Mouse (Mus musculus): ENCODE measurements at regions not wholly inside any gene's neighbourhood (a gene's known extent, or its start where the extent isn't known, plus 50 kb on each side); places are given as distances from the start of the nearest gene placed in this dataset.

DNA sequence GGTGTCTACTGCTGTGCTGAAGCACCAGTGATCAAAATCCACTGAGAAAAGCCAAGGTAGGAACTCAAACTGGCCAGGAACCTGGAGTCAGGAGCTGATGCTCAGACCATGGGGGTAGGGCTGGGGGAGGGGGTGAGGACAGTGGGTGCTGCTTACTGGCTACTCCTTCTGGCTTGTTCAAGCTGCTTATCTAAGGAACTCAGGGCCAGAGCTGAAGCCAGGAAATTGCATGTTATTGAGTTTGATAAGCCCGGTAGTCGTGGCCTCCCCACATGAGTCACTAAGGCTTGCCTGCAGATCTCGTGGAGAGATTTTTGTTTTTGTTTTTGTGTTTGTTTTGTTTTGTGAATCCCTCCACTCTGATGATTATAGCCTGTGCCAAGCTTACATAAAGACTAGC lies 65.9 kb downstream of the Tmem215 start:
- DNase-seq: no peak

DNA sequence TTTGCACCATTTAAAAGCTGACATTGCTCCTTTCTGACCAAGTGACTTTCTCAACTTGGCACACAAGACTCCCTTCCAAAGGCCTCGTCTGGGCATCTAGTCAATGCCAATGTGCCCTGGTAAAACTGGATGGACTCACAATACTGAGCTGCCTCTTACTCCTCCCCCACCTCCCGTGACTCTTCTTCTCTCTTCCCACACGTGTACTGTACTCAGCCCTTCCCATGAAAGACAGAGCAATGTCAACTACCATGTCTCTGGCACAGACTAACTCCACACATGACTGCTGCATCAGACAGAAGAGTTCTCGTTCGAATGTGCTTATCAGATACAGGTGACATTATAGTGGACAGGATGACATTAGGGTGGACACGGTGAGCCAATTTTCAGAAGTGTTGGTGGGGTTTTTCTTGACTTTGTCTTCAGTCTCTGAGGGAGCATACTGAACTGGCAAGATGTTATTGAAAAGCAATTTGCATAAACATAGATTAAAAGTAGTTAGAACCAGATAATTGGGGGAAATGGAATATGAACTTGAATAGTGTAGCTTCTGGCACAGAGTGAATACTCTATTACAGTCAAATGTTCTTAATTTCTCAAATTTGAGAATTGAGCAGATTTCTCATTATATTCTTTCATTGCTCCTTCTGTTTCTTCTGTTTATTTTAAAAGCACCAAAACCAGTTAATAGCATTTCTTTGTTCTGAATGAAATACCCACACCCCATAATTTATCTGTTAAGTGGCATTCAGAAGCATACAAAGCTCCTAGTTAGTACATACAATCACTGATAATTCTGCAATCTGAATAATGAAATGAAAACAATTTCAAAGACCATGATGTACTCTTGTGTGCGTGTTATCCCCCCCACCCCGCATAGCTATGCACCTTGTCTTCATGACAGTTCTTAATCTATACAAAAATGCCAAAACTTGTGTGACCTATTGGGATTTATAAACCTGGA lies 71.4 kb downstream of the Tmem215 start:
- DNase-seq: no peak

DNA sequence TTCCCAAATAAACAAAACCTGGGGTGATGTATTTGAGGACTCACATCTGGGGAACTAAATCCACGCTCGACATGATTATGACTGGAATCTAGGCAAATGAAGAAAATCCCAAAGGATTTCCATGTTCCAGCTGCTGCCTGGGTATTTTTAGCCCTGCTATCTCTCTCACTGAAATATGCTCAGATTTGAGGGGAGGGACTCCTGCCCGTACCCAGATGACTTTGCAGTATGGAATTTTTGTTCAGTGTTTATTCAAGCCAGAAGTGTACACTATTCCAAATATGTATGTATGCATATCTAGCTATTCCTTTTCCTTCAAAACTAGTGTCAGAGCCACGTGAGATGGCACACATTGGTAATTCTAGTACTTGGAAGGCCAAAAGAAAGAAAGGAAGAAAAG lies 72.1 kb downstream of the Tmem215 start:
- no peak for DNase-seq

DNA sequence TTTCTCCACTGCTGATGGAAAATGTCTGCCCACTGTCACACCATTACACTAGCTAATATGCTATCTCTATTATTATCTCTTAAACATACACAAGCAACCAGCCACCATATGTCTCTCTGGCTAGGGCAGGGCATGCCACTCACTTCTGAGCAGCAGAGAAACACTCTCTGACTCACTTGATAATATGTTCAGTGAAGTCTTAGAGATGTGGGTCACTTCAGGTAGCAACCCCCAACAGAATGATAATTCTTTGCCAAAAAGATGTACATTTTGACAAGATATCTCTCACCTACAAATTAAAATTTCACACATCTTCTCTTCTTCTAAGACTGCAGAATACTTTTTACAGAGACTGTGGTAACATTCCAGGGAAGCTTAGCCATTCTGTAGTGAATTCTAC lies 72.8 kb downstream of the Tmem215 start:
- DNase-seq: no peak

DNA sequence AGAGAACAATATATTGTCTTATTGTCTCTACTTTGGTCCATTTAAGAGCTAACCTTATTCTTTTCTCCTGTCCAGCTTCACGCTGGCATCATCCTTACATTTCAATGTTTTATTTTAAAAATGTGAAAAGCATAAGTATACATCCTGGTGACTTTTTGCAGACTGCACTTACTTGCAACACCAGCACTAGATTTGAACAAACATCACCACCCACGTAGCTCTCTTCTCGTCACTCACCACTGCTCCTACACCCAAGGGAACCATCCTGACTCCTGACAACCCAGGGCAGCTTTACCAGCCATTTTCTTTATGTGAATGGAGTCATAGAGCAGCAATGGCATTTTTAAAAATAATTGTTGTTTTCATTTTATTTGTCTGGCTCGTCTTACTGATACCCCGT lies 73.7 kb downstream of the Tmem215 start:
- no peak for DNase-seq

DNA sequence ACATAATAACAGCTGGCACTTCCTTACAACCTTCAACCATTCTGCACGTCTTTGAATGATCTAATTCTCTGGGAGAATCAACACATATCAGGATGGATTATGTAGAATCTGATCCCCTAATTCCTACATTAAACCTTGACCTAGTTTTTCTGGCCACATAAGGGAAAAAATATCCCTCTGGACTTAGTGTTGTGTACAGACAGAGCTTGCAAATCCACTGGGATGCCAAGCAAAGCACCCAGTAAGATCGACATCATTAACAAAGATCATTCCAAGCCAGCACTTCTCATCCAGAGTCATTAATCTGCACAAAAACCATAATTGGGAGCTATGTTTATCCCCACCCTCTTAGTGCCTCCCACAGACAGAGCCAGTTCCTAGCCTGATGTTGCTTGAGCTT lies 87.8 kb downstream of the Tmem215 start:
- no peak for DNase-seq

DNA sequence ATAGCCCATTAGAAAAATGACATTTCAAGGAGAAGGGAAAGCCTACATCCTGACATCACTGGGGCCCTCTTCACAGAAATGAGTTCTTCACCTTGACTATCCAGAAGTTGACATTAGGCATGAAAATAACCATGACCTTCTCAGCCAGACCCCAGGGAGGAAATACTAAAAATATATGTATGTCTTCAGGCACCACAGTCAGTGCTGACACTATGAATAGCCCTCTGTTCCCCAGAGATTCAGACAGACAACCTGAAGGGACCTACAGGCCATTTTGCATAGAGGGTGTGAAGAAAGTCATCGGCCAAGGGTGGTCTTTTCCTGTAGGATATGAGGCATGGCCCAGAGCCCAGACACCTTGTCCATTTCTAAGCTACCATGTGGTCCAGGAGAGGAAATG lies 101.3 kb downstream of the Tmem215 start:
- DNase-seq: no peak

DNA sequence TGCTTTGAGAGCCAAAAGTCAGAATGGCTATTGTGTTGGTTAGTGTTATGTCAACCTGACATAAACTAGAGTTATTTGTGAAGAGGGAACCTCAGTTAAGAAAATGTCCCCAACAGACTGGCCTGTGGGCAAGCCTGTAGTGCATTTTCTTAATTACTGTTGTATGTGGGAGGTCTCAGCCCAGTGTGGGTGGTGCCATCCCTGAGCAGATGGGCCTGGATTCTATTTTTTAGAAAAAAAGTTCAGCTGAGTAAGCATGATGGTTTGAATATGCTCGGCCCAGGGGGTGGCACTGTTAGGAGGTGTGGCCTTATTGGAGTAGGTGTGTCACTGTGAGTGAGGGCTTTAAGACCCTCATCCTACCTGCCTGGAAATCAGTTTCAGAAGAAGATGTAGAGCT lies 104.0 kb downstream of the Tmem215 start:
- DNase-seq: no peak

DNA sequence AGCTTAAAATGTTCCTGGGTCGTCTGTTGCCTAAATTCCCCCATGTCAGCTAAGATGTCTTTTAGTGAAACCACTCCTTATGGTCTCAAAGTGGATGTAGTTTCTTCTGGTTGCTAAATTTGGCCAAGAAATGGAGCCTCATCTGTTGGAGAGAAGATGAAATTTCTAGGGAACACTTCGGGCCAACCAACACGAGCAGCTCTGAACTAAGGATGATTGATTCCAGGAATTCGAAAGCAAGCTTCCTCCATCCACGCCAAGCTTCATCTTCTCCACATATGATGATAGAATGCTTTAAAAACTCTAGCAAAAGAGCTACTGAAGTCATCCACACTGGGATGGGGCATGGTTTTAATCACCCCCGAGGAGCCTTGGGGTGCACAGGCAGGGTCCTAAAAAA lies 112.5 kb downstream of the Tmem215 start:
- no peak for DNase-seq

DNA sequence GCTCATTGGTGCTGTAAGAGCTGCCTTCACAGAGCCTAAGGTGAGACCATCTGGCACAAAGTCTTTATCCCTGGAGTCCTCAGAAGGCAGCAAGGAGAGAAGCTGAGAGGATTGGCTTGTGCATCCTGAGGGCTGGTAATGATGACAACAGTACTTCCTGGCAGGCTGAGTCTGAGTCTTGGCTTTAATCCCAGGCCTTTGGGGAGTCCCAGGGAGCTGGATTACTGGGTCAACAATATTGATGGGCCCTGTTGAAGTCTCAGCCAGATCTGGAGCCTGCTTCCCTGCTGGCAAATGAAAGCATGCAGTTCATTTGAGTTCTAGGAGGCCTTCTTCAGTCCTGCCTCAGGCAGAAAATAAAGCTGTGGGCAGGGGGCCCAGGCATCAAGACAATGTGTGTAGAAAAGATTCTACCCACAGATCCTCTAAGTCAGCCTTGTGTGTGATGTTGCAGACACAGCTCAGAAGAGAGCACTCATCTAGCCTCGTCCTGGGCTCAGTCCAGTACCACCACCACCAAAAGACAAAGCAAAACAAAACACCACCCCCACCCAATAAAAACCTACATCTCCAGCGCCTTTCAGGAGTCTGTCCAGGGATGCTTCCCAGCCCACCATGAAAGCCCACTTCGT lies 113.1 kb downstream of the Tmem215 start:
- peak in 1 of 2 experiments; percentile 1 for DNase-seq

DNA sequence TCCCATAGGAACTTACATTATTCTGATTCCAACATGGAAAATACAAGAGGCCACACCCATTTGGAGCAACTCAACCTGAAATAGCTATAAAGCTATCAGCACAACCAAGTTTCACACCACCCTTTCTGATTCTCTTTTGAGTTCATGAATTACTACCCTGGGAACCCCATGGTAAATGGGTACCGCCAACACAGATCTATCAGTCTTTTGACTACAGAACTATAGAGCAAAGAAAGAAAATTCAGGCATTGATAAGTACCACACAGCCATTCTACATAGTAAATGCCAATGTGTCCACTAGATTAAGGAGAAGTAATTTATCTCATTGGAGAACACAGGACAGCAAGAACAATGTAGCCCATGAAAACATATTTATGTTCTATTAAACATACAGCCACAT lies 114.1 kb downstream of the Tmem215 start:
- no peak for DNase-seq

DNA sequence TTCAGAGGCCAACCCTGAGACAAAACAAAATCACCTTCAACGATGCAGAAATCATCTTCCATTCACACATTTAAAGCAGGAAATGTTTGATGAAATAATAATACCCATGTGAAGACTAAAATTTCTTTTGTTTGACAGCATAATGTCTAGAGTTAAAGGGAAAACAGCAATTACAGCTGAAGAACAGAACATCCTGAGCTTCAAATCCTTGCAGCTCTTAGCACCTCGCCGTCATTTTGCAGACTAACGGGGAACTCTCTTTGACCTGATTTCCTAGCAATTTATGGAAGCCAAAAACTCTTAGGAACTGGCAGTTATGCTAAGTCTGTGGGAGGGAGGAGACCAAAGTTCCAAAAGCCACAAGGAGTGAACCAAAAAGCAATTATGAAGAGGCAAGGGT lies 115.3 kb downstream of the Tmem215 start:
- DNase-seq: no peak

DNA sequence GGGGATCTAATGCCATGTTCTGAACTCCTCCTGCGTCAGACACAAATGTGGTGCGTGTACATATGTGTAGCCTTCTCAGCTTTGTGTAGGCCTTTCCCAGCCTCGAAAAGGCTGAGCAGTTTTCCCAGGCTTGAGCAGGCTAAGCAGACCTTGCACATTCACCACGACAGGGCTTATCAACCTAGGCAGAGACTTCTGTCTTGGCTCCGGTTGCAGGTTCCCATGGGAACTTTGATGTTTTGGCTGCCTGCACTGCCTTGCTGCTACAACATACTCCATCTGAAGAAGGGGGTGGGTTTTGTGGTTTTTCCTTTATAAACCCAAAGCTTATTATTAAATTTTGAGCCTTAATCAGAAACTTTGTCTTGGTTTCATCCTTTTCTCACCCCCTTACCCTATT lies 109.2 kb downstream of the Aptx start:
- no peak for DNase-seq

DNA sequence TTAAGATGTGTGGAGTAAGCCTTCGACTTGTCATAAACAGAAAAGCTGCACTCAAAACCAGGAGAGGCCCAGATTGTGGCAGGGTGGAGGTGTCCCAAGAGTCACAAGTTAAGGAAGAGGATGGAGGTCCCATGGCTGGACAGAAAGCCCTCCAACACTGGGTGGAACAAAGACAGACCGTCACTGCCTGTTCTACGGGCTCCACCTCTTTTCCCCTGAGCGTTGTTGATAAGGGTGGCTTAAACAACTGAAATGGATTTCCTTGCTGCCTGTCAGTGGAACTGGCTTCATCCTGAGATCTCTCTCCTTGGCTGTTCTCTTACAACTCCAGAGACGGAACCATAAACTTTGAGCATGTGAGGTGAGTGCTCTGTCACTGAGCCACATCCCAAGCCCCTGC lies 78.0 kb downstream of the Aptx start:
- no peak for DNase-seq

DNA sequence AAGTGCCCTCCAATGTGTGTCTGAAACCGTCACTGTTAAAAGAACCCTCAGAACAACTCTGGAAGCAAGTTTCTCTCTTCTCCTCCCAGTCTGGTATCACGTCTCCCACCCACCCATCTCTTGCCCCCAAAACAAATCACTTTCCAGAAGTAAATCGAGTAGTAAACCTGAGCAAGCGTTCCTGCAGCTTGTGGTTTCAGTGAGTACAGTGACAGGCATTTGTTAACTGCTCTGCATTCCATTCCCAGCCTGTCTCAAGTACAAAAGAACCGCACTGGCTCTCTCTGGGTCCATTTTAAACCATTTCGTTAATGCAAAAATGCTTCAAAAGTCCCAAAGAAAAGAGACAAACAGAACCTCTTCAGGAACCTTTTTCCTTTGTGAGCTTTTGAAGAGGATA lies 77.1 kb downstream of the Aptx start:
- no peak for DNase-seq

Data from thymus, adult 18-20 months (tissue).